12 mouse cellular contexts compared by ENCODE assay signal in the genomic region with DNA sequence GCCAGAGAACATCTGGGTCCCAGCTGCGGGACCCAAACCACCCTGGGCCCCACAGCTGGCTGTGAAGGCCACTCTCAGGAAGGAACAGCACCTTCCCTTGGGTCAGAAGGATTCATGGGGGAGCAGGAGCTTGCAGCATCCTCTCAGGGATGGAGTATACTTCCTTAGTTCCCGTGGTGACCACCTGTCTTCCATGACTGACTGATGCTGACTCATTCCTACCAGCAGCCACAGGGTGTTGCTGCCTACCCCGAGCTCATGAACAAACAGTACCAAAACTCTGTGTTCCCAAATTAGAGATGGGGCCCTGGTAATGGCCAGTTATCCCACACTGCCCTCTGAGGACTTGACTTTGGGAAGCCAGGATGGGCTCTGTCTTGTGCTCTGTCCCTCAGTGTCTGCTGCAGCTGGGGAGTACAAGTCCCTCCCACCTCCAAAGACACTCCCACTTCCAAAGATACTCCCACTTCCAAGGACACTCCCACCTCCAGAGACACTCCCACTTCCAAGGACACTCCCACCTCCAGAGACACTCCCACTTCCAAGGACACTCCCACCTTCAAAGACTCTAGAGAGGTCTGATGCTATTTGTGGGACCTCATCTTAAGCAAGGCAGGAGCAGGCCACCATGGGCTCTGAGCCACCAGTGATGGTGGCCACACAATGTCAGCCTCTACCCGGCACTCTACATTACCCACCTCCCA. TPM values are rescaled to one million over a fixed set of nuclear protein-coding genes. Genes with fewer than 3 reads are reported as not detected.
DNase-seq lines count a peak whose midpoint lies in the region; ATAC-seq and TF ChIP-seq lines count a peak whose summit lies in the region.
"Had no signal": no experiment of that assay in that cellular context is flagged by ENCODE, and none has a peak within 500 bp of the region (broad histone marks: within the 10 kb centered on the region; RNA-seq: fewer than 3 reads in every experiment).

No protein-coding gene starts in this region.

- no peaks in the 10 kb centered on the region for H3K79me2 ChIP-seq in liver, adult 2 months (ENCODE audit: control insufficient read depth, insufficient read depth, low read length)
- no peaks in the 10 kb centered on the region for H3K79me2 ChIP-seq in MEL (ENCODE audit: control insufficient read depth, insufficient read depth, low read length, poor library complexity)

- H3K27me3 ChIP-seq in liver, adult 2 months (ENCODE audit: control insufficient read depth, insufficient read depth, low read length), result no peaks in the 10 kb centered on the region
- H3K27me3 ChIP-seq in liver, embryonic 11.5 days (replicated peaks; ENCODE audit: control insufficient read depth, insufficient read depth, low read length), result peaks cover 3% of the 10 kb centered on the region; the same call in 1 of the 2 replicates
- H3K27me3 ChIP-seq in MEL (ENCODE audit: control insufficient read depth in 1 of 2, insufficient read depth in 2 of 2, low read length in 2 of 2), result peaks cover 0 to 2% of the 10 kb centered on the region in 2 experiments; a peak in 2 of 4 replicates
- H3K27me3 ChIP-seq in intestine, embryonic 14.5 days (replicated peaks; ENCODE audit: control insufficient read depth, insufficient read depth, low read length), result no peaks in the 10 kb centered on the region
- no peaks in the 10 kb centered on the region for H3K27me3 ChIP-seq in stomach, embryonic 14.5 days (ENCODE audit: control insufficient read depth, insufficient read depth, low read length)

- TF ChIP-seq POLR2A in liver, adult 2 months (IDR thresholded peaks at IDR 0.05; ENCODE audit: extremely low read depth, insufficient read depth, low read length), result no peak
- no peak for TF ChIP-seq POLR2A in MEL (IDR thresholded peaks at IDR 0.05; ENCODE audit: control insufficient read depth in 1 of 2, insufficient read depth in 1 of 2, low read depth in 1 of 2, low read length in 2 of 2, poor library complexity in 1 of 2)

- H3K4me2 ChIP-seq in liver, embryonic 11.5 days, result no peak overlapping the region
- H3K4me2 ChIP-seq in intestine, embryonic 14.5 days (ENCODE audit: low read length), result no peak overlapping the region
- no peak overlapping the region for H3K4me2 ChIP-seq in stomach, embryonic 14.5 days (replicated peaks; ENCODE audit: low read depth, low read length)

- ATAC-seq in liver, embryonic 11.5 days (replicated peaks; ENCODE audit: low FRiP score), result no peak; the same call in 1 of the 2 replicates
- ATAC-seq in intestine, embryonic 14.5 days (replicated peaks; ENCODE audit: low FRiP score, low TSS enrichment, low read depth), result 0 out of 2 replicates have a peak, but pooled peaks have one; percentile 18
- ATAC-seq in stomach, embryonic 14.5 days (ENCODE audit: insufficient number of reproducible peaks, insufficient read depth, low FRiP score, low read depth), result peak; percentile 25; the same call in 1 of the 2 replicates

- H3K9me3 ChIP-seq in liver, embryonic 11.5 days (ENCODE audit: control insufficient read depth, low read length), result no peaks in the 10 kb centered on the region
- no peaks in the 10 kb centered on the region for H3K9me3 ChIP-seq in MEL (replicated peaks; ENCODE audit: insufficient read depth, low read length)
- no peaks in the 10 kb centered on the region for H3K9me3 ChIP-seq in intestine, embryonic 14.5 days (ENCODE audit: control insufficient read depth, low read length)
- no peaks in the 10 kb centered on the region for H3K9me3 ChIP-seq in stomach, embryonic 14.5 days (ENCODE audit: control insufficient read depth, low read depth, low read length)
- H3K9me3 ChIP-seq: forebrain, embryonic 10.5 days; limb, embryonic 10.5 days had no signal

- H3K4me3 ChIP-seq in liver, adult 2 months (ENCODE audit: insufficient read depth, low read depth, low read length), result no peak overlapping the region
- H3K4me3 ChIP-seq in liver, embryonic 11.5 days (ENCODE audit: low read depth, low read length), result no peak overlapping the region
- no peak overlapping the region for H3K4me3 ChIP-seq in MEL (ENCODE audit: control insufficient read depth in 1 of 2, insufficient read depth in 1 of 2, low read depth in 2 of 2, low read length in 2 of 2)
- no peak overlapping the region for H3K4me3 ChIP-seq in intestine, embryonic 14.5 days (ENCODE audit: low read depth, low read length)
- H3K4me3 ChIP-seq in stomach, embryonic 14.5 days (ENCODE audit: low read depth, low read length), result no peak overlapping the region
- H3K4me3 ChIP-seq: forebrain, embryonic 10.5 days; limb, embryonic 10.5 days had no signal

- no peak for TF ChIP-seq CTCF in liver, adult 2 months (IDR thresholded peaks at IDR 0.05; ENCODE audit: low read depth, low read length)
- no peak for TF ChIP-seq CTCF in MEL (IDR thresholded peaks at IDR 0.05 in 2 of 3, conservative IDR thresholded peaks at IDR 0.05 in 1 of 3; ENCODE audit: control insufficient read depth in 1 of 3, insufficient read depth in 1 of 3, low read depth in 2 of 3, low read length in 3 of 3, poor library complexity in 1 of 3, severe bottlenecking in 1 of 3)

- H3K36me3 ChIP-seq in liver, adult 2 months (ENCODE audit: control insufficient read depth, insufficient read depth, low read length), result no peaks in the 10 kb centered on the region
- no peaks in the 10 kb centered on the region for H3K36me3 ChIP-seq in liver, embryonic 11.5 days (ENCODE audit: control insufficient read depth, insufficient read depth, low read length)
- H3K36me3 ChIP-seq in MEL (ENCODE audit: control insufficient read depth in 1 of 2, insufficient read depth in 2 of 2, low read length in 2 of 2), result no peaks in the 10 kb centered on the region
- no peaks in the 10 kb centered on the region for H3K36me3 ChIP-seq in intestine, embryonic 14.5 days (ENCODE audit: control insufficient read depth, insufficient read depth, low read length)
- no peaks in the 10 kb centered on the region for H3K36me3 ChIP-seq in stomach, embryonic 14.5 days (ENCODE audit: control insufficient read depth, insufficient read depth, low read length)
- H3K36me3 ChIP-seq: forebrain, embryonic 10.5 days; limb, embryonic 10.5 days had no signal

- no peak for TF ChIP-seq RAD21 in MEL (IDR thresholded peaks at IDR 0.05; ENCODE audit: low read depth, low read length)

- WGBS in liver, adult 2 months, result 65% methylated on average over 4 of the region's 4 CpGs
- 51% methylated on average over 4 of the region's 4 CpGs for WGBS in liver, embryonic 11.5 days
- WGBS in intestine, embryonic 14.5 days, result 53% methylated on average over 4 of the region's 4 CpGs
- WGBS in stomach, embryonic 14.5 days, result 60% methylated on average over 4 of the region's 4 CpGs

- no peak overlapping the region for H3K27ac ChIP-seq in liver, adult 2 months (replicated peaks; ENCODE audit: insufficient read depth, low read depth, low read length)
- no peak overlapping the region for H3K27ac ChIP-seq in liver, embryonic 11.5 days (ENCODE audit: low read depth, low read length)
- H3K27ac ChIP-seq in MEL (ENCODE audit: control insufficient read depth, low read depth, low read length), result no peak overlapping the region
- H3K27ac ChIP-seq in intestine, embryonic 14.5 days (ENCODE audit: low read depth), result no peak overlapping the region
- no peak overlapping the region for H3K27ac ChIP-seq in stomach, embryonic 14.5 days (ENCODE audit: low read length)
- H3K27ac ChIP-seq: forebrain, embryonic 10.5 days; limb, embryonic 10.5 days had no signal

- H3K9ac ChIP-seq in liver, adult 2 months (ENCODE audit: low read depth, low read length), result no peak overlapping the region
- H3K9ac ChIP-seq in liver, embryonic 11.5 days (ENCODE audit: low read depth, low read length), result no peak overlapping the region
- no peak overlapping the region for H3K9ac ChIP-seq in MEL (ENCODE audit: control insufficient read depth, low read depth, low read length, poor library complexity, severe bottlenecking)
- H3K9ac ChIP-seq in intestine, embryonic 14.5 days (ENCODE audit: low read length), result no peak overlapping the region
- H3K9ac ChIP-seq in stomach, embryonic 14.5 days (replicated peaks; ENCODE audit: low read depth, low read length), result no peak overlapping the region

- no peaks in the 10 kb centered on the region for H3K4me1 ChIP-seq in liver, adult 2 months (ENCODE audit: control insufficient read depth, insufficient read depth, low read length)
- 0 out of 2 replicates have a peak, but pooled peaks cover 2% of the 10 kb centered on the region for H3K4me1 ChIP-seq in liver, embryonic 11.5 days (replicated peaks; ENCODE audit: control insufficient read depth, insufficient read depth, low read length)
- H3K4me1 ChIP-seq in MEL (ENCODE audit: control insufficient read depth in 1 of 2, insufficient read depth in 2 of 2, low read length in 2 of 2), result no peaks in the 10 kb centered on the region
- peaks cover 8% of the 10 kb centered on the region; the same call in 1 of the 2 replicates for H3K4me1 ChIP-seq in intestine, embryonic 14.5 days (replicated peaks; ENCODE audit: control insufficient read depth, insufficient read depth, low read length)
- H3K4me1 ChIP-seq in stomach, embryonic 14.5 days (ENCODE audit: control insufficient read depth, insufficient read depth, low read length), result 0 out of 2 replicates have a peak, but pooled peaks cover 5% of the 10 kb centered on the region

- DNase-seq in liver, adult 2 months (ENCODE audit: extremely low read depth, low read depth, low spot score), result peak; percentile 58
- DNase-seq in liver, embryonic 11.5 days (ENCODE audit: low spot score), result no peak
- peak; percentile 67 for DNase-seq in MEL (ENCODE audit: low read depth, low spot score)
- DNase-seq in intestine, embryonic 14.5 days (ENCODE audit: low spot score), result no peak
- DNase-seq in right cerebral cortex, postnatal 25 days, result no peak
- no peak for DNase-seq in urinary bladder, postnatal 36 days (ENCODE audit: low spot score in 2 of 2)
- DNase-seq: gastrocnemius, postnatal 36 days; midbrain, embryonic 14.5 days had no signal

- TF ChIP-seq EP300 in MEL (IDR thresholded peaks at IDR 0.05; ENCODE audit: low read depth in 1 of 2, low read length in 2 of 2), result no peak

RNA-seq across cellular contexts. Expression of a gene that starts 14.7 kb away (rescaled TPM):
- total RNA-seq in liver, adult 2 months (2014; rRNA removed), result 0.67 and 0.83 TPM in 2 replicates
- polyA plus RNA-seq in liver, adult 2 months (2012; rRNA removed), result 0.73 and 0.95 TPM in 2 replicates
- 0.26 and 0.48 TPM in 2 replicates for polyA plus RNA-seq in liver, embryonic 11.5 days (2014; fragmentation: Nextera tagmentation; extraction: Ambion mirVana)
- total RNA-seq in MEL (2012; rRNA removed), result not detected in 2 replicates
- polyA plus RNA-seq in MEL (2012; ENCODE audit: insufficient read depth in 1 of 2, insufficient read length in 2 of 2, low read depth in 1 of 2, low replicate concordance in 2 of 2, missing spikeins in 1 of 2), result not detected
- polyA plus RNA-seq in intestine, embryonic 14.5 days (2014; fragmentation: Nextera tagmentation; extraction: Ambion mirVana), result 0.22 and 0.35 TPM in 2 replicates
- 0.36 and 0.49 TPM in 2 replicates for polyA plus RNA-seq in stomach, embryonic 14.5 days (2014; fragmentation: Nextera tagmentation; extraction: Ambion mirVana)
- total RNA-seq: hematopoietic stem cell, adult 5-6 weeks had no signal

RNA-seq across cellular contexts. Expression of a gene that starts 48.1 kb away (rescaled TPM):
- total RNA-seq in liver, adult 2 months (2014; rRNA removed), result 0.13 and 0.18 TPM in 2 replicates
- polyA plus RNA-seq in liver, adult 2 months (2012; rRNA removed), result 0.10 and 0.16 TPM in 2 replicates
- 14.8 and 15.6 TPM in 2 replicates for polyA plus RNA-seq in liver, embryonic 11.5 days (2014; fragmentation: Nextera tagmentation; extraction: Ambion mirVana)
- 0.16 and 0.69 TPM in 2 replicates for total RNA-seq in MEL (2012; rRNA removed)
- polyA plus RNA-seq in MEL (2012; ENCODE audit: insufficient read depth in 1 of 2, insufficient read length in 2 of 2, low read depth in 1 of 2, low replicate concordance in 2 of 2, missing spikeins in 1 of 2), result 1 to 10 TPM in 1 of 2 experiments, not detected in 1; 1.9 TPM
- polyA plus RNA-seq in intestine, embryonic 14.5 days (2014; fragmentation: Nextera tagmentation; extraction: Ambion mirVana), result 20.2 and 25.2 TPM in 2 replicates
- polyA plus RNA-seq in stomach, embryonic 14.5 days (2014; fragmentation: Nextera tagmentation; extraction: Ambion mirVana), result 18.2 and 21.4 TPM in 2 replicates

RNA-seq across cellular contexts. Expression of a gene that starts 56.0 kb away (rescaled TPM):
- total RNA-seq in liver, adult 2 months (2014; rRNA removed), result not detected in 2 replicates
- polyA plus RNA-seq in liver, adult 2 months (2012; rRNA removed), result not detected in 2 replicates
- polyA plus RNA-seq in liver, embryonic 11.5 days (2014; fragmentation: Nextera tagmentation; extraction: Ambion mirVana), result 0.04 and 0.14 TPM in 2 replicates
- total RNA-seq in MEL (2012; rRNA removed), result not detected in 2 replicates
- polyA plus RNA-seq in MEL (2012; ENCODE audit: insufficient read depth in 1 of 2, insufficient read length in 2 of 2, low read depth in 1 of 2, low replicate concordance in 2 of 2, missing spikeins in 1 of 2), result not detected
- 0.43 and 0.46 TPM in 2 replicates for polyA plus RNA-seq in intestine, embryonic 14.5 days (2014; fragmentation: Nextera tagmentation; extraction: Ambion mirVana)
- polyA plus RNA-seq in stomach, embryonic 14.5 days (2014; fragmentation: Nextera tagmentation; extraction: Ambion mirVana), result 0.10 TPM in 1 of 2 replicates, not detected in the other
- total RNA-seq: gastrocnemius, postnatal 36 days; hematopoietic stem cell, adult 5-6 weeks had no signal

Comparison
In these comparisons a context has a peak if more than half of its experiments do, and no peak if none do; other contexts are left out.
1. DNase-seq: peak in liver, adult 2 months (single experiment) and MEL (single experiment); none in liver, embryonic 11.5 days (single experiment), intestine, embryonic 14.5 days (single experiment), right cerebral cortex, postnatal 25 days (single experiment) and urinary bladder, postnatal 36 days (0 of 2).